Comparison of ENCODE assay signal across 17 mouse cellular contexts in genomic region chr13:37353868-37354267, GRCm38 (mm10). TPM values are rescaled to one million over a fixed set of nuclear protein-coding genes. Genes with fewer than 3 reads are reported as not detected.
A peak's percentile ranks its signal among the peaks of the same experiment; 100 is the strongest.
DNase-seq lines count a peak whose midpoint lies in the region; ATAC-seq lines count a peak whose summit lies in the region.
"Had no signal": no experiment of that assay in that cellular context is flagged by ENCODE, and none has a peak within 500 bp of the region (broad histone marks: within the 10 kb centered on the region; RNA-seq: fewer than 3 reads in every experiment).

No protein-coding gene starts in this region.

- no peaks in the 10 kb centered on the region for H3K27me3 ChIP-seq in liver, embryonic 15.5 days
- no peaks in the 10 kb centered on the region for H3K27me3 ChIP-seq in liver, embryonic 11.5 days (replicated peaks; ENCODE audit: control insufficient read depth, insufficient read depth, low read length)
- H3K27me3 ChIP-seq: liver, embryonic 13.5 days; midbrain, embryonic 12.5 days had no signal

- H3K27ac ChIP-seq in liver, embryonic 15.5 days (replicated peaks): peak overlapping the region; percentile 3; the same call in 1 of the 2 replicates
- no peak overlapping the region for H3K27ac ChIP-seq in liver, embryonic 11.5 days (ENCODE audit: low read depth, low read length)
- H3K27ac ChIP-seq: liver, embryonic 13.5 days; midbrain, embryonic 12.5 days had no signal

- WGBS in liver, embryonic 15.5 days (ENCODE audit: insufficient replicate concordance): 14% methylated on average over 4 of the region's 4 CpGs
- whole genome bisulfite sequencing in liver, embryonic 11.5 days: 35% methylated on average over 4 of the region's 4 CpGs

- no peak overlapping the region for H3K4me2 ChIP-seq in liver, embryonic 15.5 days
- no peak overlapping the region for H3K4me2 ChIP-seq in liver, embryonic 11.5 days
- H3K4me2 ChIP-seq: liver, embryonic 13.5 days; midbrain, embryonic 12.5 days had no signal

- no peak overlapping the region for H3K9ac ChIP-seq in liver, embryonic 15.5 days
- H3K9ac ChIP-seq in liver, embryonic 11.5 days (ENCODE audit: low read depth, low read length): no peak overlapping the region
- H3K9ac ChIP-seq: liver, embryonic 13.5 days; midbrain, embryonic 12.5 days had no signal

- DNase-seq in liver, embryonic 11.5 days (ENCODE audit: low spot score): no peak
- DNase-seq in B cell, adult 2 months: peak; percentile 50 to 58
- no peak for DNase-seq in gastrocnemius, postnatal 4 days (ENCODE audit: low spot score in 2 of 2)
- no peak for DNase-seq in embryo, embryonic 10.5 days (ENCODE audit: low spot score)
- DNase-seq: adrenal gland, postnatal 14 days; cerebellum, adult 9-10 months; gastrocnemius, postnatal 14 days; kidney, adult 18-20 months; kidney, postnatal 36 days; left cerebral cortex, postnatal 4 days; liver, embryonic 13.5 days; thymus, postnatal 25 days had no signal

- H3K36me3 ChIP-seq in liver, embryonic 15.5 days (replicated peaks): no peaks in the 10 kb centered on the region
- H3K36me3 ChIP-seq in liver, embryonic 11.5 days (ENCODE audit: control insufficient read depth, insufficient read depth, low read length): no peaks in the 10 kb centered on the region
- H3K36me3 ChIP-seq: liver, embryonic 13.5 days; midbrain, embryonic 12.5 days had no signal

- 0 out of 2 replicates have a peak, but pooled peaks cover 6% of the 10 kb centered on the region for H3K4me1 ChIP-seq in liver, embryonic 15.5 days (replicated peaks)
- 0 out of 2 replicates have a peak, but pooled peaks cover 2% of the 10 kb centered on the region for H3K4me1 ChIP-seq in liver, embryonic 11.5 days (replicated peaks; ENCODE audit: control insufficient read depth, insufficient read depth, low read length)
- H3K4me1 ChIP-seq: midbrain, embryonic 12.5 days had no signal

- H3K4me3 ChIP-seq in liver, embryonic 15.5 days (replicated peaks): no peak overlapping the region
- H3K4me3 ChIP-seq in liver, embryonic 11.5 days (ENCODE audit: low read depth, low read length): no peak overlapping the region
- H3K4me3 ChIP-seq: liver, embryonic 13.5 days; midbrain, embryonic 12.5 days had no signal

- no peaks in the 10 kb centered on the region for H3K9me3 ChIP-seq in liver, embryonic 15.5 days (replicated peaks)
- H3K9me3 ChIP-seq in liver, embryonic 11.5 days (ENCODE audit: control insufficient read depth, low read length): no peaks in the 10 kb centered on the region
- H3K9me3 ChIP-seq: liver, embryonic 13.5 days; midbrain, embryonic 12.5 days had no signal

- ATAC-seq in liver, embryonic 15.5 days (ENCODE audit: insufficient read depth): no peak
- ATAC-seq in liver, embryonic 11.5 days (replicated peaks; ENCODE audit: low FRiP score): no peak
- ATAC-seq in activated CD4-positive, CD25-positive, alpha-beta regulatory T cell, adult 4 months: peak; percentile 49
- peak; percentile 60 for ATAC-seq in megakaryocyte, adult 5-6 weeks (ENCODE audit: poor library complexity, severe bottlenecking)
- ATAC-seq: hindbrain, embryonic 16.5 days had no signal

RNA-seq across cellular contexts. Expression of gene Ly86, which starts 8.9 kb away (rescaled TPM):
- polyA plus RNA-seq in liver, embryonic 15.5 days (2015; fragmentation: Nextera tagmentation; extraction: Ambion mirVana): 15.6 TPM in 2 replicates
- polyA plus RNA-seq in liver, embryonic 11.5 days (2014; fragmentation: Nextera tagmentation; extraction: Ambion mirVana): 8.3 and 9.4 TPM in 2 replicates
- 1 to 10 TPM; 3.5 to 6.3 TPM for polyA plus RNA-seq in activated CD4-positive, CD25-positive, alpha-beta regulatory T cell, adult 4 months (2017; shearing (Covaris generic))
- total RNA-seq in megakaryocyte, adult 5-6 weeks (2015): 497 and 530 TPM in 2 replicates
- total RNA-seq in megakaryocyte, adult 5-6 weeks (2017): 408 and 439 TPM in 2 replicates
- total RNA-seq in gastrocnemius, postnatal 4 days (2021): 1 to 10 TPM; 2.7 to 2.8 TPM

Comparison
In these comparisons a context has a peak if more than half of its experiments do, and no peak if none do; other contexts are left out.
1. ATAC-seq: peak in activated CD4-positive, CD25-positive, alpha-beta regulatory T cell, adult 4 months (single experiment) and megakaryocyte, adult 5-6 weeks (single experiment); none in liver, embryonic 15.5 days (single experiment) and liver, embryonic 11.5 days (single experiment).
2. DNase-seq: peak in B cell, adult 2 months (2 of 2); none in liver, embryonic 11.5 days (single experiment), gastrocnemius, postnatal 4 days (0 of 2) and embryo, embryonic 10.5 days (single experiment).